Mouse (Mus musculus): ENCODE data around the gene Ccdc126. TPM values are rescaled to one million over a fixed set of nuclear protein-coding genes. Genes with fewer than 3 reads are reported as not detected.
A peak's percentile ranks its signal among the peaks of the same experiment; 100 is the strongest.
"Not testable (repeated sequence)": the region's sequence is repeated elsewhere in the genome, so short reads cannot be mapped to it uniquely, and the experiment has no call there.

Ccdc126 gene
- 8.0 and 8.9 TPM in 2 replicates for polyA plus RNA-seq (2015; fragmentation: Nextera tagmentation; extraction: Ambion mirVana)

DNA sequence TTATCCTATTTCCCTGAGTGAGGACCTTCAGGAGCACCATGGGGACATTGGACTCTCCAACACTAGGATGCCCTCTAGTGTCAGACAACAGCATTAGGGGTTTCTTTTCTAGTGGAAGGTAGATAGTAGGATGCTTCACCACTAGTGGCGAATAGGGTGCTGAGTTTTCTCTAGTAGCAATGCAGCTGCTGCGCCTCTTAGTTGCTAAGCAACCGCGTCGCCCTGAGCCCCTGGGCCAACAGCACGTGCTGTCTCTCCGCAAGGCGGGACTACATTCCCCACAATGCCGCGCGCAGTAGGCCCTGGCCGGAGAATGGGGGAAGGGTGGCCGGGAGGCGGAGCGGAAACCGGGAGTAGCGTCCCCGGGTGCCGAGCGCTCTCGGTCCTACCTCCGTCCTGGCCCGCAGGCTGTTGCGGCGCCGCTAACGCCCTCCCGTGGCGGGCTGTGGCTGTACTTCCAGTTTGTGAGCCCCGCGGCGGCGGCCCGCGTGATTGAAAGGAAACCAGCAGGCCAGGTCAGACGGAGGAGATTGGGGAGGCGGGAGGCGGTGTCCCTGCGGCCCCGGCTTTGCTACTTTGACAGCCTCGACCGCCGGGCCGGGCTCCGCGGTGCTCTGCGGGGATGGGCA, at the start of gene Ccdc126:
Gene Ccdc126 (plus strand): TSS at position 309 of the 629 bp plus-strand sequence.
- H3K4me1 ChIP-seq, result peaks cover 5% of the 10 kb centered on the region
- peak within 1 kb of the TSS; percentile 86 for H3K4me3 ChIP-seq (replicated peaks)
- H3K36me3 ChIP-seq, result no peaks in the 10 kb centered on the region
- no peaks in the 10 kb centered on the region for H3K9me3 ChIP-seq (replicated peaks)
- peak; percentile 100 for ATAC-seq (ENCODE audit: low FRiP score)
- peak within 1 kb of the TSS; percentile 58 for H3K4me2 ChIP-seq
- under 1% methylated on average over 47 of the region's 47 CpGs for WGBS
- H3K27ac ChIP-seq (replicated peaks), result peak within 1 kb of the TSS; percentile 91
- H3K27me3 ChIP-seq (replicated peaks), result no peaks in the 10 kb centered on the region
- peak within 1 kb of the TSS; percentile 76 for H3K9ac ChIP-seq (replicated peaks)

- no peaks in the 10 kb centered on the region for H3K27me3 ChIP-seq (replicated peaks)
- WGBS, result 59% methylated on average over 11 of the region's 11 CpGs
- no peaks in the 10 kb centered on the region for H3K9me3 ChIP-seq (replicated peaks)
- no peaks in the 10 kb centered on the region for H3K36me3 ChIP-seq
- H3K4me2 ChIP-seq, result no peak overlapping the region
- no peaks in the 10 kb centered on the region for H3K4me1 ChIP-seq
- H3K4me3 ChIP-seq (replicated peaks), result no peak overlapping the region
- ATAC-seq (ENCODE audit: low FRiP score), result no peak
- no peak overlapping the region for H3K9ac ChIP-seq (replicated peaks)
- H3K27ac ChIP-seq (replicated peaks), result no peak overlapping the region
These were observed 49.2 kb upstream of the Ccdc126 start for GRCm38 (mm10) chr6:49269923-49270322.

DNA sequence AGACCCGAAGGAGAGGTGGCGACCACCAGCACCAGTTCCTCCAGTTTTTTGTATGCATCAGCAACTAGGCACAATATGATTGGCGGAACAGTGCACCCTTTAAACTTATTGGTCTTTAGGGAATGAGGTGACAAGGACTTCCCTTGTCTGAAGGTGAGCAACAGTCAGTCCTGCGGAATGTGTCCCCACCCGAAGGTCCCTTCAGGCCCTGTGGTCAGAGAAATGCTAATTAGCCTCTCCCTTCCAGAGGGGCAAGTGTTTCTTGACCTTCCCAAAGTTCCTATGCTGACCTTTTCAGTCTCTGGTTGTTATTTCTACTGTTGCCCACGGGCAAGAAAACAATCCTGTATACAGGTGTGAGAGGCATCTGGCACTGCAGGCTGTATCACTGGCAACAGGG, 47.3 kb upstream of the Ccdc126 start:
- H3K4me2 ChIP-seq, result no peak overlapping the region
- no peaks in the 10 kb centered on the region for H3K27me3 ChIP-seq (replicated peaks)
- no peaks in the 10 kb centered on the region for H3K9me3 ChIP-seq (replicated peaks)
- WGBS, result 81% methylated on average over 6 of the region's 6 CpGs
- no peak for ATAC-seq (ENCODE audit: low FRiP score)
- no peak overlapping the region for H3K9ac ChIP-seq (replicated peaks)
- no peaks in the 10 kb centered on the region for H3K36me3 ChIP-seq
- H3K27ac ChIP-seq (replicated peaks), result no peak overlapping the region
- no peak overlapping the region for H3K4me3 ChIP-seq (replicated peaks)
- H3K4me1 ChIP-seq, result no peaks in the 10 kb centered on the region

DNA sequence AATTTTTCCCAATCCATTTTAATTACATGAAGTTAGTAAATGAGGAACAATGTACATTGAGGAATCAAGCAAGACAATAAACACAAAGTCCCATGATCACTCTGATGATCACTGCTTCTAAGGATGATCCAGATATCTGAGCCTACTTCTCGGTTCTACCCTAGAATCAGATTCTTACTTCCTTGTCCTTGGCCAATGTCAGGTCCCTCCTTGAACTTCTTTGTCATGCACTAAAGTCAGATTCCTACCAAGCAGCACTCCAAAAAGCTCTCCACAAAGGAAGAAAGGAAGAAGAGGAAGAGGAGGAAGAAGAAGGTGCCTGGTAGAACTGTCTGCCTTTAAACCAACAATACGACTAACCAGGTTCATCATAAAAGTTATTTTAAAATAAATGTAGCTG, 46.2 kb upstream of the Ccdc126 start:
- Histone ChIP-seq H3K9ac (replicated peaks) (no peak overlapping the region), H3K27me3 (replicated peaks) (no peaks in the 10 kb centered on the region), H3K4me3 (replicated peaks) (no peak overlapping the region), H3K9me3 (replicated peaks) (no peaks in the 10 kb centered on the region), H3K36me3 (no peaks in the 10 kb centered on the region), H3K4me2 (no peak overlapping the region), H3K4me1 (no peaks in the 10 kb centered on the region), H3K27ac (replicated peaks) (no peak overlapping the region)
- no peak for ATAC-seq (ENCODE audit: low FRiP score)
- WGBS, result 90% methylated on average over 2 of the region's 2 CpGs

- ATAC-seq (ENCODE audit: low FRiP score), result no peak
- Histone ChIP-seq H3K4me1 (no peaks in the 10 kb centered on the region), H3K27me3 (replicated peaks) (no peaks in the 10 kb centered on the region), H3K36me3 (no peaks in the 10 kb centered on the region), H3K4me3 (replicated peaks) (no peak overlapping the region), H3K9me3 (replicated peaks) (no peaks in the 10 kb centered on the region), H3K9ac (replicated peaks) (no peak overlapping the region), H3K27ac (replicated peaks) (no peak overlapping the region), H3K4me2 (no peak overlapping the region)
- WGBS, result 35% methylated on average over 4 of the region's 4 CpGs
These were observed 45.1 kb upstream of the Ccdc126 start for GRCm38 (mm10) chr6:49273934-49274333.

DNA sequence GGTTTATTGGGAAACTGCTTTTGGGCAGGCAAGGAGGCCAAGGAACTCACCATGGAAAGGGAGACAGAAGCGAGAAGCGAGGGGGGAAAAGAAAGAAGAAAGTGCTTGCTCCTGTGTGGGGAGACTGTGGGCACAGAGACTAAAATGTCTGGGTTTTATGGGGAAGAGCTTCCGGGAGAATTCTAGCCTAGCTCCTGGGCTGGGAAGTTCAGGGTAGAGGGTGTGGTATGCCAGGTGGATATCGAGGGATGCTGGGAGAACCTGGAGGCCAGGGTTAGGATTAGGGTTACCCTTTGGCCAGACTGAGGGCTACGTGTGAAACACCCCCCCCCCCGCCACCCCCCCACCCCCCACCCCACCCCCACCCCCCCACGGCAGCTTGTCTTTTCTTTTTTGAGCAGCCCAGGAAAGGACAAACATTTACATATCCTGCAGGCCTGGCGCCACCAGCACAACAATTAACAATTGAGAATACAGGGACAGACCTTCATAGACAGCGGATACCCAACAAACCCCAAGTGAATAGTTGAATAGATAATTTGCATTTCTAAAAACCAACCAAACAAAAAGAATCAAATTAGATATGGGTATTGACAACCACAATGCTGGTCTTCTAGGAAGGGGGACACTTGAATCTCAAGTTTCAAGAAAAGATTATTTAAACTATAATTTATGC, 44.5 kb upstream of the Ccdc126 start:
- Histone ChIP-seq H3K9ac (replicated peaks) (no peak overlapping the region), H3K4me3 (replicated peaks) (no peak overlapping the region), H3K4me1 (no peaks in the 10 kb centered on the region), H3K36me3 (no peaks in the 10 kb centered on the region), H3K27ac (replicated peaks) (no peak overlapping the region), H3K9me3 (replicated peaks) (no peaks in the 10 kb centered on the region), H3K4me2 (no peak overlapping the region), H3K27me3 (replicated peaks) (no peaks in the 10 kb centered on the region)
- no peak for ATAC-seq (ENCODE audit: low FRiP score)
- 45% methylated on average over 8 of the region's 9 CpGs for WGBS

GRCm38 (mm10) chr6:49275296-49275695, 43.8 kb upstream of the Ccdc126 start:
- 92% methylated on average over 7 of the region's 7 CpGs for WGBS
- Histone ChIP-seq H3K4me3 (replicated peaks) (no peak overlapping the region), H3K4me2 (no peak overlapping the region), H3K4me1 (no peaks in the 10 kb centered on the region), H3K27me3 (replicated peaks) (no peaks in the 10 kb centered on the region), H3K9me3 (replicated peaks) (no peaks in the 10 kb centered on the region), H3K9ac (replicated peaks) (no peak overlapping the region), H3K36me3 (no peaks in the 10 kb centered on the region), H3K27ac (replicated peaks) (no peak overlapping the region)
- no peak for ATAC-seq (ENCODE audit: low FRiP score)

DNA sequence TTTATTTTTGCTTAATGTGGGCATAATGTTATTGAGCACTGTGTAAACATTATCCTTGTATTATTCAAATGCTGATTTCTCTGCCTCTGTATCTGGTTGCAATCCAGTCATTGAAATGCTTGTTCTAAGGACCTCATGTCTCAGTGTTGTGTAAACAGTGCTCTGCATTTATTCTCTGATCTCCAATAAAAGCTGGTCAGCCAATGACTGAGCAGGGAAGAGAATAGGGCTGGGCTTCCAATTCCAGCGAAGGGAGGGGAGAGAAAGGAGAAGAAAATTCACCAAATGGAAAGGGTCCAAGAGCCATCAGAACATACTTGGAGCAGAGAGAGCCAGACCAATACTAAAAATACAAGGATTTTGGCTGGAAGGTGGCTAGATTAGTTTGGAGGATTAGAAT, 38.1 kb upstream of the Ccdc126 start:
- no peaks in the 10 kb centered on the region for H3K4me1 ChIP-seq
- H3K9ac ChIP-seq (replicated peaks), result no peak overlapping the region
- H3K4me3 ChIP-seq (replicated peaks), result no peak overlapping the region
- 33% methylated on average over 1 of the region's 1 CpGs for WGBS
- ATAC-seq (ENCODE audit: low FRiP score), result no peak
- H3K36me3 ChIP-seq, result no peaks in the 10 kb centered on the region
- no peaks in the 10 kb centered on the region for H3K9me3 ChIP-seq (replicated peaks)
- no peaks in the 10 kb centered on the region for H3K27me3 ChIP-seq (replicated peaks)
- H3K27ac ChIP-seq (replicated peaks), result no peak overlapping the region
- H3K4me2 ChIP-seq, result no peak overlapping the region

- no peak overlapping the region for H3K27ac ChIP-seq (replicated peaks)
- H3K4me1 ChIP-seq, result no peaks in the 10 kb centered on the region
- 89% methylated on average over 1 of the region's 1 CpGs for WGBS
- no peak overlapping the region for H3K4me2 ChIP-seq
- H3K9ac ChIP-seq (replicated peaks), result no peak overlapping the region
- ATAC-seq (ENCODE audit: low FRiP score), result no peak
- H3K9me3 ChIP-seq (replicated peaks), result no peaks in the 10 kb centered on the region
- no peaks in the 10 kb centered on the region for H3K36me3 ChIP-seq
- H3K27me3 ChIP-seq (replicated peaks), result no peaks in the 10 kb centered on the region
- no peak overlapping the region for H3K4me3 ChIP-seq (replicated peaks)
These were observed 37.0 kb upstream of the Ccdc126 start for GRCm38 (mm10) chr6:49282122-49282521.

DNA sequence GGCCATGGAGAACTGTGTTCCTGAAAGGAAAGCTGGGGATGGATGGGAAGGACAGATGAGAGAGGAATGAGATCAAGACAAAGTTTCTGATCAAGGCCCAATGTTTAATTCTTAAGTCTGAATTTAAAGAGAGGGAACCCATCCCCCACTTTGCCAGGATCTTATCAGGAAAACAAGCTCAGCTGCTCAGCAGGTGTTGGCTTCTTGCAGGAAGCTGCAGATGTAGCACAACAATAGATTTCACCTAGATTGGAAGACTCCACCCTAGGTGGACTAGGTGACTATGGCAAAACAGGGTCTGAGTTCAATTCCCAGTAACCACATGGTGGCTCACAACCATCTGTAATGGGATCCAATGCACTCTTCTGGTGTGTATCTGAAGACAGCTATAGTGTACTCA, 20.8 kb upstream of the Ccdc126 start:
- Histone ChIP-seq H3K4me1 (no peaks in the 10 kb centered on the region), H3K9ac (replicated peaks) (no peak overlapping the region), H3K27me3 (replicated peaks) (no peaks in the 10 kb centered on the region), H3K36me3 (no peaks in the 10 kb centered on the region), H3K4me2 (no peak overlapping the region), H3K4me3 (replicated peaks) (no peak overlapping the region), H3K27ac (replicated peaks) (no peak overlapping the region), H3K9me3 (replicated peaks) (no peaks in the 10 kb centered on the region)
- ATAC-seq (ENCODE audit: low FRiP score), result no peak

DNA sequence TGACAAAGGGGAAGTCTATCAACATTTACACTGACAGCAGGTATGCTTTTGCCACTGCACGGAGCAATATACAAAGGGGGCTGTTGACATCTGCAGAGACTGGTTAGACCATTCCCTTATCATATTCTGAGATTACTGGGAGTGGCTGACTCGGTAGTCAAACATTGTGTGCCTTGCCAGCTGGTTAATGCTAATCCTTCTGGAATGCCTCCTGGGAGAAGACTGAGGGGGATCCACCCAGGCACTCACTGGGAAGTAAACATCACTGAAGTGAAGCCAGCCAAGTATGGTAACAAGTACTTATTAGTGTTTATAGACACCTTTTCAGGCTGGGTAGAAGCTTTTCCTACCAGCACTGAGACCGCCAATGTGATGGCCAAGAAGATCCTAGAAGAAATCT, 4.3 kb upstream of the Ccdc126 start:
- H3K36me3 ChIP-seq; H3K9me3 ChIP-seq (replicated peaks); H3K27ac ChIP-seq (replicated peaks); H3K9ac ChIP-seq (replicated peaks); H3K4me1 ChIP-seq; H3K27me3 ChIP-seq (replicated peaks); ATAC-seq (ENCODE audit: low FRiP score); H3K4me3 ChIP-seq (replicated peaks); H3K4me2 ChIP-seq: not testable (repeated sequence)
- 67% methylated on average over 3 of the region's 3 CpGs for WGBS

DNA sequence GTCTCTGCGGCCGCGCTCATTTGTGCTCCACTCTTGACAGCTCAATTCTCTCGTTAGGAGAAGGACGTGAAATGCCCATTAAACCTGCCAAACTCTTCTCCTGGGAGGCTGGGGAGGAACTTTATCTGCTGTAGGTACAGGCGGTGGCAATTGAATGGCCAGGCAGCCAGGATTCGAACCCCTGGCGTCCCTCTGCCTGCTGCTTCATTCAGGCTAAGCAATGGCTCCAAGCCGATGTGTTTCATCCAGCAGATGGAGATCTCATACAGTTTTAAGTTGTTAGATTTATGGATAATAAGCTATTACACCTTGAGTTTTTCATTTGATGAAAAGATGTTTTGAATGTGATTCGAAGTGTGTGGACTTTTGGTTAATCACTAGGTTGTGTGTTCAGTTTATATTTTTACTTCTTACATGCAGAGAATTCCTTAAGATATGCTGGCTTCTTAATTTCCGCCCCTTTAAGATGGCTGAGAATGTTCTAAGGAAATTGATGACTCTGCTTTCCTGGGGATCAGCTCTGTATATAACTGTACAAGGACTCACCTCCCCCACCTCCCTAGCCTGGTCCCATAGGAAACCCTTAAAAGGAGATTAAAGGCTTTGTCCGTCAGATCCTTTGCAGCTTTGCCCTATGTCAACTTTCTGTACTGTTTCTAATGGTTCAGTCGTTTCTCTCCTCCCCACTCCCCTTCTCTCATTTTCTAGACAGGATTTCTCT, 681 bp downstream of the Ccdc126 start:
- H3K4me3 ChIP-seq (replicated peaks), result peak overlapping the region; percentile 86
- H3K36me3 ChIP-seq, result no peaks in the 10 kb centered on the region
- H3K4me1 ChIP-seq, result peaks cover 5% of the 10 kb centered on the region
- ATAC-seq (ENCODE audit: low FRiP score), result peak; percentile 43
- H3K27me3 ChIP-seq (replicated peaks), result no peaks in the 10 kb centered on the region
- no peaks in the 10 kb centered on the region for H3K9me3 ChIP-seq (replicated peaks)
- peak overlapping the region; percentile 76 for H3K9ac ChIP-seq (replicated peaks)
- H3K4me2 ChIP-seq, result peak overlapping the region; percentile 58
- H3K27ac ChIP-seq (replicated peaks), result peak overlapping the region; percentile 91
- 13% methylated on average over 13 of the region's 13 CpGs for WGBS
